Mouse (Mus musculus) frontal cortex, adult (tissue): Measurements from ENCODE around the gene Colgalt1.

Experiments
- ATAC-seq: cut with Nextera tagmentation; 2 replicates; pipeline ENCODE4 v1.9.2; 2017; ENCODE audit warnings: mild to moderate bottlenecking, moderate library complexity, mixed read lengths; ENCODE audit not compliant: low TSS enrichment

Gene Colgalt1

DNA sequence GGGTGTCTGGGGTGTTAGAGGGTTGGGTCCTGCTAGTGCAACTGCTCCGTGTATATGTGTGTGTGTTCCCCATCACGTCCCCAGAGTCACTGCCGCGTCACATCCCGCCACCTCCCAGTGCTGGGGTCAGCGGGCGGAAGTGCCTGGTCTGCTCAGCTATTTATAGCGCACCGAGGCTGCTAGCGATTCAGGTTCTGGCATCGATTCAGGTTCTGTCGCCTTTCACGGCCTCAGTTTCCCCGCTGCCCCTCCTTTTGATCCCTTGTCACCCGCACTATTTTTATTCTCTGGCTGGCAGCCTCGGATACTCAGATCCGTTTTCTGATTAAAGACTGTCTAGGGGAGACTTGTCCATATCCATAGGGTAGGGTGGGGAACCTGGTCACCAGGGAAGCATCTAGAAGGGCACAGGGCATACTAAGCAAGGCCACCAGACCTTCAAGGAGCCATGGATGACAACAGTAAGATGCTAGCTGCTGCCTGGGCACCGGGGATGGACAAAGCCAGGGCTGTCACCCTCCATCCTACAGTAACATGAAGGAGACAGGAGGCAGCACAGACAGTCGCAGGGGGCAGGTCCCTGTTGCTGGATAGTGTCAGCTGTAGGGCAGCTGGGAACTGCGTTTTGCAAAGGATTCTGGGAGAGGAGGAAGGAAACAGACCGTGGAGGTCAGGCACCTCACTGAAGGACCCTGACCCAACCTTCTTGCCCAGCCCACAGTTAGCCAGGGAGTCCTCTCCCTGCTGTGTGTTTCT is 57.6 kb downstream of the Colgalt1 start:
- no peak for ATAC-seq

DNA sequence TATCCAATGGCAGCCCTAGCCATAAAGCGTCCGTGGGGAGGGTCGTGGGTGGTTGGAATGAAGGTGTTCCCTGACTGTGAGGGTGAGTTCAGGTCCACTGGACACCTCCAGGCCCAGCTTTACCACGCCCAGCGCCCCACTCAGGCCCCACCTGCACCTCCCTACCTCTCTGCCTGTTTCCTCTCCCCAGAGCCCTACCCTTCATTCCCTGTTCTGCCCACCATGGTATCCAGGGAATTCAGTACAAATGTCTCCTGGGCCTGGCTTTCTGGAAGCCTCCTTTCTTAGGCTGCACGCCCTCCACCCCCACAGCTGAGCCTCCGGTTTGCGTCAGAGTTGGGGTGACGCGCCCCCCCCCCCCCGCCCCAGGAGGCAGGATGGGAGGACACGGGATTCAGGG is 59.4 kb downstream of the Colgalt1 start:
- ATAC-seq: peak; percentile 3; the same call in 1 of the 2 replicates

- peak; percentile 22 for ATAC-seq
These were observed 60.1 kb downstream of the Colgalt1 start for GRCm38 (mm10) chr8:71670621-71671548.

- ATAC-seq: peak; percentile 29
These were observed 60.8 kb downstream of the Colgalt1 start, which contains the start of gene Unc13a for GRCm38 (mm10) chr8:71671549-71671965. Unc13a (minus strand) TSS chr8:71671757.

DNA sequence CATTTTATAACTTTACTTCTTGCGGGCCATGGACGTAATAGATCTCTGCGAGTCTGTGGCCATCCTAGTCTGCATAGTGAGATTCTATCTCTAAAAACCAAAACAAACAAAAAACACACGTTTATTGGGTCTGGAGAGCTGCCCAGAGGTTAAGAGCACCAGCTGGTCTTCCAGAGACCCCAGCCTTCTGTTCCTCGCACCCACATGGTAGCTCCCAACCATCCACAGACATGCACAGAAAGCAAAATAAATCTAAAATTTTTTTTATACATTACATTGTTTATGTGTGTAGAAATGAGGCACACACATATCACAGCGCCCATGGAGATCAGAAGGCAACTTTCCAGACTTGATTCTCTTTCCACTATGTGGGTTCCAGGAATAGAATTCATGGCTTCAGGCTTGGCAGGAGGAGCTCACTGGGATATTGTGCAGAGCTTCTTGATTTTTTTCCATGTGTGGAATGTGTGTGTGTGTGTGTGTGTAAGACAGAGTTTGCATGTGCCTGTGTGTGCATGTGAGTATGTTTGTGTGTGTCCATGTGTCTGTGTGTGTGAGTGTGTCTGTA is 61.5 kb downstream of the Colgalt1 start:
- ATAC-seq: no peak

GRCm38 (mm10) chr8:71674071-71674470 is 63.3 kb downstream of the Colgalt1 start:
- ATAC-seq: no peak
